Mouse (Mus musculus) cerebellum, adult 2 months (tissue): ENCODE data around the gene Car5a.

Source experiments
- CTCF ChIP-seq: fragments of 200-500 bp; IDR thresholded peaks from 2 replicates; pipeline ENCODE4 v1.5.1; 2011; ENCODE audit warnings: low read depth, mild to moderate bottlenecking, control low read depth, low read length, moderate library complexity, borderline replicate concordance; ENCODE audit not compliant: insufficient read depth
- POLR2A ChIP-seq: fragments of 200-500 bp; IDR thresholded peaks from 2 replicates; pipeline ENCODE4 v1.6.1; 2011; ENCODE audit warnings: low read length, control low read depth, borderline replicate concordance; ENCODE audit not compliant: insufficient read depth

- peak; percentile 85 for TF ChIP-seq CTCF
- TF ChIP-seq POLR2A = no peak
Observed at GRCm38 (mm10) chr8:121977819-121978590, 33.3 kb upstream of the Car5a start.
